Comparison of ENCODE assay signal across 9 mouse cellular contexts in the genomic region with DNA sequence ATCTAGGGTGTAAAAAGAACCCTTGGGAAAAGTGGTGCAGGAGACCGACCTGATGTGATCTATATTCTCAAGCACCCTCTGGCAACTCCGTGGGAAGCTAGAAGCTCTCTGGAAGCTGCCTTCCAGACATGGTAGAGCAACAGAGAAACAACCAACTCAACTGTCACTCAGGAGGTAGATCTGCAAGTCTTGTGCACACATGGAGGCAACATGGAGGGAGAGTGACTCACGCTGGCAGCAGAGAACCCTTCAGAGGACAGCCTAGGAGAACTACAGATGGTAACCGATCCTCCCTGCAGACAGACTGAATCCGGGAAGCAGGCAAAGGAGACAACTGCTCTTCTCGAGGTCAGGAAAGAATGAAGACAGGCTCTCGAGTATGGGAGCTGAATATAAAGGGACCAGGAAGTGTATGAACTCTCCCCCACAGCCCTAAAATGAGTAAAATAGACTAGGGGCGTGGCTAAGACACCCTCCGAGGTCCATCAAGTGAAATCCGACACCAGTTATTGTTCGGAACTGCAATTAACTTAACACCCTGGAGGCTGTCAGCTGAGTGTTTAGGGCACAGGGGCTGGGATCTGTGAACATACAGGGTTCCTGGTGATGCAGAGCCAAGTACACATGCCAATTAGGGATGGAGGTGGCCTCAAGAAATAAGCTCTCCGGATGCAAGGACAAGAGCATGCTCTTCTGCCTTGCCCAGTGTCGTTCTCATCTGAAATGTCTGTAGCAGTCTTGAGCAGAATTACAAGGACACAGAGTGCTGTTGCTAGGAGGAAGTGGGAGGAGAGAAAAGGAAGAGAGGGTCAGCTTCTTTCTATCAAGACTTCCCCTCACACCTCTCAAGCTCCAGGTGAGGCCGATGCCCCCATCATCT.
DNase-seq lines count a peak whose midpoint lies in the region; ATAC-seq and TF ChIP-seq lines count a peak whose summit lies in the region.
"Had no signal": no experiment of that assay in that cellular context is flagged by ENCODE, and none has a peak within 500 bp of the region (broad histone marks: within the 10 kb centered on the region; RNA-seq: fewer than 3 reads in every experiment).

No protein-coding gene starts in this region.

- H3K9ac ChIP-seq in hindbrain, embryonic 13.5 days, result peak overlapping the region; percentile 88
- H3K9ac ChIP-seq: liver, embryonic 15.5 days had no signal

- no peak for TF ChIP-seq CTCF in gastrocnemius, adult 2 months (IDR thresholded peaks at IDR 0.05)

- no peak overlapping the region for H3K27ac ChIP-seq in hindbrain, embryonic 13.5 days
- H3K27ac ChIP-seq in gastrocnemius, adult 2 months, result no peak overlapping the region
- H3K27ac ChIP-seq: liver, embryonic 15.5 days had no signal

- H3K4me2 ChIP-seq in hindbrain, embryonic 13.5 days, result peak overlapping the region; percentile 93

- peak; percentile 59 for DNase-seq in layer of hippocampus, adult 9-11 months
- no peak for DNase-seq in layer of hippocampus, postnatal 14 days (ENCODE audit: low spot score in 2 of 2)
- peak; percentile 42 for DNase-seq in neural tube, embryonic 10.5 days (ENCODE audit: extremely low spot score, low spot score)
- DNase-seq in kidney, adult 8-10 months, result no peak
- DNase-seq in yolk sac, embryonic 10.5 days (ENCODE audit: low spot score), result no peak
- no peak for DNase-seq in gastrocnemius, adult 2 months

- peak; percentile 53 for ATAC-seq in common myeloid progenitor, adult 5-6 weeks (replicated peaks; ENCODE audit: low read depth, poor library complexity, severe bottlenecking)
- ATAC-seq in hindbrain, embryonic 13.5 days (ENCODE audit: low FRiP score), result no peak

- H3K36me3 ChIP-seq in hindbrain, embryonic 13.5 days, result no peaks in the 10 kb centered on the region
- H3K36me3 ChIP-seq: liver, embryonic 15.5 days had no signal

- peaks cover 34% of the 10 kb centered on the region for H3K4me1 ChIP-seq in hindbrain, embryonic 13.5 days (replicated peaks)
- H3K4me1 ChIP-seq: liver, embryonic 15.5 days had no signal

- WGBS in hindbrain, embryonic 13.5 days, result 11% methylated on average over 14 of the region's 14 CpGs

- H3K9me3 ChIP-seq in hindbrain, embryonic 13.5 days, result no peaks in the 10 kb centered on the region
- H3K9me3 ChIP-seq: liver, embryonic 15.5 days had no signal

- peak overlapping the region; percentile 82 for H3K4me3 ChIP-seq in hindbrain, embryonic 13.5 days
- no peak overlapping the region for H3K4me3 ChIP-seq in gastrocnemius, adult 2 months

- intact Hi-C loops in gastrocnemius, adult 2 months (cut with DNase I), result no loop called here

- peaks cover 33% of the 10 kb centered on the region for H3K27me3 ChIP-seq in hindbrain, embryonic 13.5 days

Comparison
In these comparisons a context has a peak if more than half of its experiments do, and no peak if none do; other contexts are left out.
1. DNase-seq: peak in layer of hippocampus, adult 9-11 months (single experiment) and neural tube, embryonic 10.5 days (single experiment); none in layer of hippocampus, postnatal 14 days (0 of 2), kidney, adult 8-10 months (0 of 2), yolk sac, embryonic 10.5 days (single experiment) and gastrocnemius, adult 2 months (single experiment).